Mouse (Mus musculus): ENCODE results near the gene Ccdc88c. TPM values are rescaled to one million over a fixed set of nuclear protein-coding genes. Genes with fewer than 3 reads are reported as not detected.
"Not testable (repeated sequence)": the region's sequence is repeated elsewhere in the genome, so short reads cannot be mapped to it uniquely, and the experiment has no call there.

Gene Ccdc88c
- polyA plus RNA-seq, 1 experiment from 2014 or later = 11.0 TPM

DNA sequence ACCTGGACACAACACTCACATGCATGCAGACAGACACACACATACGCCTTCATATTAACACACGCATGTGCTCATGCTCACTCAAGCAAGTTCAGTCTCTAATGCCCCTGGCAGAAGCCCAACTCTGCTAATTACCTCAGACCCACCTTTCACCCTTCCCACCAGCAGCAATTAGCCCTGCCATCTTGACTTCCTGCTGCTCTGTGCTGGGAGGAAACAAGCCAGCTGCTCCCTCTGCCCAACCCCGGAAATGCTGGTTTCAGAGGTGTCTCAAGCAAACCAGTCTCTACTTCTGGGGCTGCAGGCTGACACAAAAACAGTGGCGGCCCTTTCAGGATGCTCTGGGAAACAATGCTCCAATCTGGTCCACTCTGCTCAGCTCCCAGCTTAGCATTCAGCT is 12.9 kb downstream of the Ccdc88c start:
- Histone ChIP-seq H3K9ac (no peak overlapping the region), H3K4me1 (replicated peaks) (peaks cover 79% of the 10 kb centered on the region), H3K9me3 (no peaks in the 10 kb centered on the region), H3K27ac (replicated peaks) (no peak overlapping the region), H3K4me3 (no peak overlapping the region), H3K4me2 (no peak overlapping the region), H3K27me3 (no peaks in the 10 kb centered on the region), H3K36me3 (peaks cover 4% of the 10 kb centered on the region; the same call in 1 of the 2 replicates)
- WGBS = 37% methylated on average over 4 of the region's 4 CpGs
- ATAC-seq (ENCODE audit: low read depth) = no peak

GRCm38 (mm10) chr12:101015165-101015560 is 13.7 kb downstream of the Ccdc88c start:
- 89% methylated on average over 11 of the region's 11 CpGs for WGBS
- no peaks in the 10 kb centered on the region for H3K36me3 ChIP-seq
- H3K9me3 ChIP-seq = no peaks in the 10 kb centered on the region
- H3K4me1 ChIP-seq (replicated peaks) = peaks cover 76% of the 10 kb centered on the region
- no peak overlapping the region for H3K27ac ChIP-seq (replicated peaks)
- no peak overlapping the region for H3K4me2 ChIP-seq
- ATAC-seq (ENCODE audit: low read depth) = no peak
- H3K9ac ChIP-seq = no peak overlapping the region
- no peak overlapping the region for H3K4me3 ChIP-seq
- H3K27me3 ChIP-seq = no peaks in the 10 kb centered on the region

- no peak overlapping the region for H3K4me2 ChIP-seq
- WGBS = 75% methylated on average over 10 of the region's 10 CpGs
- ATAC-seq (ENCODE audit: low read depth) = no peak
- peaks cover 72% of the 10 kb centered on the region for H3K4me1 ChIP-seq (replicated peaks)
- no peaks in the 10 kb centered on the region for H3K36me3 ChIP-seq
- no peaks in the 10 kb centered on the region for H3K27me3 ChIP-seq
- no peaks in the 10 kb centered on the region for H3K9me3 ChIP-seq
- no peak overlapping the region for H3K27ac ChIP-seq (replicated peaks)
- no peak overlapping the region for H3K4me3 ChIP-seq
- no peak overlapping the region for H3K9ac ChIP-seq
These were observed 14.2 kb downstream of the Ccdc88c start for GRCm38 (mm10) chr12:101014549-101015164.

DNA sequence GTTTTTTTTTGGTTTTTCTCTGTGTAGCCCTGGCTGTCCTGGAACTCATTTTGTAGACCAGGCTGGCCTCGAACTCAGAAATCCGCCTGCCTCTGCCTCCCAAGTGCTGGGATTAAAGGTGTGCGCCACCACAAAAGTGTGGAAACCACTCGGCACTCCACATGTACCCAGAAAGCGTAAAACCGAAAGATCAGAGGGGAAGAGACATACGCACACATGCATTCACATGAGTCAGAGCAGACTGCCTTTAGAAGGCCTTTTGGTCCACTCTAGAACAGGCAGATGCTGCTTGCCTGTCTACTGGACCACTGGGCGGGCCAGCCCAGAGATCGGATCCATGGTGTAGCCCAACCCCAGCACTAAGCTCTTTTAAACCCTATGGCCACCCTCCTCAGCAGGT is 15.2 kb downstream of the Ccdc88c start:
- H3K27ac ChIP-seq (replicated peaks); H3K4me3 ChIP-seq; H3K4me2 ChIP-seq; H3K9me3 ChIP-seq; ATAC-seq (ENCODE audit: low read depth); H3K27me3 ChIP-seq; H3K9ac ChIP-seq; H3K36me3 ChIP-seq: not testable (repeated sequence)
- 92% methylated on average over 9 of the region's 9 CpGs for WGBS
- H3K4me1 ChIP-seq (replicated peaks) = peaks cover 64% of the 10 kb centered on the region

DNA sequence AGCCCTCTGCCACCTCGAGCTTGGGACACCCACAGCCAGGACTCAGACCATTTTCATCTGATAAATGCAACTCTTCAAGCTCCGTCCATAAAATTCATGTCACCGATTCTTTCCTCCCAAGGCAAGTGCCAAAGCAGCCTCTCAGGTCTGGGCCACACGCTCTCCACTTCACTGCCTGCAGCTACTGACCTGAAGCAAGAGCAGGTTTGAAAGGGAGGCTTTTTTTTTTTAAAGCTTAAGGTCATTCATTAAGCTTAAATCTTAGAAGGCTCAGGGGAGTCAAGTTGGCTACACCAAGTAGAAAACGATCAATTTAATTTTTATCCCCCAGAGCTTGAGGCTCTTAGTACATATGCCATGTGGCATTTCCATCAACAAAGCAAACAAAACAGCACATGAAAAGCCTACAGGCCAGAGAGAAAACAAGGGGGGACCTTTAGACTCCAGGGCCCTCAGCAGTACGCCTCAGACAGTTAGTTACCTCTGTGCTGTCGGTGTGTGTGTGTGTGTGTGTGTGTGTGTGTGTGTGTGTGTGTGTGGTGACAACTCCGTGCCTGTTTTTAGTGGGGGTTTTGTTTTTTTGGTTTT is 15.7 kb downstream of the Ccdc88c start:
- H3K4me1 ChIP-seq (replicated peaks) = peaks cover 64% of the 10 kb centered on the region
- WGBS = 50% methylated on average over 8 of the region's 8 CpGs
- no peak overlapping the region for H3K27ac ChIP-seq (replicated peaks)
- 0 out of 2 replicates have a peak overlapping the region, but pooled peaks have one; percentile 17 for H3K9ac ChIP-seq
- no peaks in the 10 kb centered on the region for H3K36me3 ChIP-seq
- no peaks in the 10 kb centered on the region for H3K9me3 ChIP-seq
- no peak overlapping the region for H3K4me2 ChIP-seq
- no peak overlapping the region for H3K4me3 ChIP-seq
- ATAC-seq (ENCODE audit: low read depth) = no peak
- H3K27me3 ChIP-seq = no peaks in the 10 kb centered on the region

GRCm38 (mm10) chr12:101012197-101013077 is 16.4 kb downstream of the Ccdc88c start:
- Histone ChIP-seq H3K4me1 (replicated peaks) (peaks cover 64% of the 10 kb centered on the region), H3K36me3 (no peaks in the 10 kb centered on the region), H3K9me3 (no peaks in the 10 kb centered on the region), H3K4me3 (no peak overlapping the region), H3K27ac (replicated peaks) (no peak overlapping the region), H3K9ac (0 out of 2 replicates have a peak overlapping the region, but pooled peaks have one; percentile 17), H3K4me2 (no peak overlapping the region), H3K27me3 (no peaks in the 10 kb centered on the region)
- no peak for ATAC-seq (ENCODE audit: low read depth)
- WGBS = 44% methylated on average over 17 of the region's 17 CpGs

GRCm38 (mm10) chr12:101011017-101011416 is 17.8 kb downstream of the Ccdc88c start:
- ATAC-seq (ENCODE audit: low read depth) = no peak
- Histone ChIP-seq H3K9ac (no peak overlapping the region), H3K27ac (replicated peaks) (no peak overlapping the region), H3K9me3 (no peaks in the 10 kb centered on the region), H3K27me3 (no peaks in the 10 kb centered on the region), H3K36me3 (no peaks in the 10 kb centered on the region), H3K4me3 (no peak overlapping the region), H3K4me2 (no peak overlapping the region), H3K4me1 (replicated peaks) (peaks cover 58% of the 10 kb centered on the region)
- WGBS = 90% methylated on average over 7 of the region's 7 CpGs

GRCm38 (mm10) chr12:101010148-101010920 is 18.5 kb downstream of the Ccdc88c start:
- H3K27ac ChIP-seq (replicated peaks) = no peak overlapping the region
- no peak overlapping the region for H3K4me2 ChIP-seq
- H3K36me3 ChIP-seq = no peaks in the 10 kb centered on the region
- H3K27me3 ChIP-seq = no peaks in the 10 kb centered on the region
- ATAC-seq (ENCODE audit: low read depth) = no peak
- H3K9me3 ChIP-seq = no peaks in the 10 kb centered on the region
- peaks cover 55% of the 10 kb centered on the region for H3K4me1 ChIP-seq (replicated peaks)
- H3K9ac ChIP-seq = no peak overlapping the region
- H3K4me3 ChIP-seq = no peak overlapping the region
- WGBS = 63% methylated on average over 10 of the region's 10 CpGs

DNA sequence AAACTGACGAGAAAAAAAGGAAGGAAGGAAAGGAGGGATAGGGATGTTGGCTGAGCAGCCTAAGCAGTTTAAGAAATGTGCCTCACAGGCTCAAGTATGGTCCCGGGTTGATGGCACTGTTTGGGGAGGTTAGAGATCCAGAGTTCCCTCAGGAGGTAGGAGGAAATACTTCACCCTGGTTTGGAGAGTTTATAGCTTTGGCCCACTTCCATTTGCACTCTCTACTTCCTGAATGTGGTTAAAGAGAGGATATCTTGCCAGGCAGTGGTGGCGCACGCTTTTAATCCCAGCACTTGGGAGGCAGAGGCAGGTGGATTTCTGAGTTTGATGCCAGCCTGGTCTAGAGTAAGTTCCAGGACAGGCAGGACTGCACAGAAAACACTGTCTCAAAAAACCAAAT is 19.6 kb downstream of the Ccdc88c start:
- Histone ChIP-seq H3K27me3 (no peaks in the 10 kb centered on the region), H3K36me3 (no peaks in the 10 kb centered on the region), H3K9ac (no peak overlapping the region), H3K9me3 (no peaks in the 10 kb centered on the region), H3K4me3 (no peak overlapping the region), H3K27ac (replicated peaks) (no peak overlapping the region), H3K4me2 (no peak overlapping the region), H3K4me1 (replicated peaks) (peaks cover 55% of the 10 kb centered on the region)
- 77% methylated on average over 4 of the region's 4 CpGs for WGBS
- ATAC-seq (ENCODE audit: low read depth) = no peak

DNA sequence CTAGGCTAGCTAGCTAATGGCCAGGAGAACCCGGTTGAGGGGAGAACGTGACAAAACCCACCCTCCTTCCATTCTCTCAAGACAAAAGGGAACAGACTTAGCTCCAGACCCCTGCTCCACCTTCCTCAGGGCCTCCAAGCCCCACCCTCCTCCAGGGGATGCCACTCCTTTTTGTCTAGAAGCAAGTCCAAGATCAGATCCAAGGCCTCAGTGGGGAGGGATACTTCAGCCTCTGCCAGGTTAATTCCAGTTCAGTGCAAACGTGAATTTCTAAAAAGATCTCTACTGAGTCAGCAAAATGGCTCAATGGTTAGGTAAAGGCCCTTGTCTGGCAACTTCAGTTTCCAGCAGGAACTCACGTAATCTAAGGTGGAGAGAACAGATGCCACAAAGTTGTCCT is 20.2 kb downstream of the Ccdc88c start:
- Histone ChIP-seq H3K9ac (0 out of 2 replicates have a peak overlapping the region, but pooled peaks have one; percentile 9), H3K27ac (replicated peaks) (peak overlapping the region; percentile 49), H3K27me3 (no peaks in the 10 kb centered on the region), H3K4me1 (replicated peaks) (peaks cover 54% of the 10 kb centered on the region), H3K4me2 (no peak overlapping the region), H3K4me3 (no peak overlapping the region), H3K9me3 (no peaks in the 10 kb centered on the region), H3K36me3 (no peaks in the 10 kb centered on the region)
- 28% methylated on average over 4 of the region's 4 CpGs for WGBS
- no peak for ATAC-seq (ENCODE audit: low read depth)

DNA sequence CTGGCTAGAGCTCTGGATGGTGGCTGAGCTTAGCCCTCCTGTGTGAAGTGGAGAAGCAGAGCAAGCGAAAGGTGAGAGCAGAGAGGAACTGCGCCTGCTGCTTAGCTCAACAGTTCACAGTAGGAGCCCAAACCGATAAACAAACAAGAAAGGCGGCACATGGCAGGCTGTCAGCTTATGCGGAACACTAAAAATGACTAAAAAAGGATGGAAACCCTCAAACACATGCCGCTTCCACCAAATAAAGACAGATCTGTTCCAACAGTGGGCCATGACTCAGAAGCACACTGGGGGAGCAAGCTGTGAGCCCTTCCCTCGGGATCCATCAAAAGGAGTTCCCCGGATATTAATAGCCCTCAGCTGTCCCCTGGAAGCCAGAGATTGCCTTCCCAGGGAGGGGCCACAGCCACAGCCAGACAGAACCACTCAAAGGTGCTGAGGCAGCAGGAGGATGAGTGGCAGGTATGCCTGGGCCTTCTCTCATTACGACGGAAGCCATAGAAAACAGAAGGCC is 20.8 kb downstream of the Ccdc88c start:
- ATAC-seq (ENCODE audit: low read depth) = no peak
- 0 out of 2 replicates have a peak overlapping the region, but pooled peaks have one; percentile 22 for H3K9ac ChIP-seq
- H3K4me2 ChIP-seq = no peak overlapping the region
- no peaks in the 10 kb centered on the region for H3K9me3 ChIP-seq
- 15% methylated on average over 10 of the region's 10 CpGs for WGBS
- no peak overlapping the region for H3K4me3 ChIP-seq
- no peaks in the 10 kb centered on the region for H3K36me3 ChIP-seq
- peak overlapping the region; percentile 49; the same call in 1 of the 2 replicates for H3K27ac ChIP-seq (replicated peaks)
- peaks cover 54% of the 10 kb centered on the region for H3K4me1 ChIP-seq (replicated peaks)
- no peaks in the 10 kb centered on the region; the same call in 1 of the 2 replicates for H3K27me3 ChIP-seq
